Mouse (Mus musculus) lung, postnatal 0 days (tissue): ENCODE measurements around the gene Egfl7. TPM values are rescaled to one million over a fixed set of nuclear protein-coding genes. Genes with fewer than 3 reads are reported as not detected.

Experiments
- ATAC-seq: fragments of 200-750 bp; cut with Nextera tagmentation; 2 replicates; pipeline ENCODE4 v1.8.0; 2017; ENCODE audit warnings: moderate library complexity
- DNase-seq: peaks from one replicate; pipeline ENCODE4 v3.0.0-alpha.2; 2016; ENCODE audit warnings: low spot score
- H3K27ac ChIP-seq: fragments of 300-500 bp; sonication (generic); 2 replicates; pipeline ENCODE4 v1.5.1; 2014; ENCODE audit warnings: antibody characterized with exemption, mild to moderate bottlenecking, low read length, mixed read lengths
- H3K27me3 ChIP-seq: fragments of 300-500 bp; sonication (generic); replicated peaks from 2 replicates; pipeline ENCODE4 v1.6.1; 2014; ENCODE audit warnings: low read length, mixed read lengths; ENCODE audit not compliant: insufficient read depth
- H3K36me3 ChIP-seq: fragments of 300-500 bp; sonication (generic); 2 replicates; pipeline ENCODE4 v1.6.1; 2014; ENCODE audit warnings: low read length, mixed read lengths; ENCODE audit not compliant: insufficient read depth
- H3K4me1 ChIP-seq: fragments of 300-500 bp; sonication (generic); 2 replicates; pipeline ENCODE4 v1.6.1; 2014; ENCODE audit warnings: antibody characterized with exemption, low read depth, low read length, mixed read lengths; ENCODE audit not compliant: insufficient read depth
- H3K4me2 ChIP-seq: fragments of 300-500 bp; sonication (generic); replicated peaks from 2 replicates; pipeline ENCODE4 v1.6.1; 2014; ENCODE audit warnings: low read depth, mild to moderate bottlenecking, low read length, moderate library complexity, mixed read lengths
- H3K4me3 ChIP-seq: fragments of 300-500 bp; sonication (generic); 2 replicates; pipeline ENCODE4 v1.5.1; 2014; ENCODE audit warnings: low read depth, low read length
- H3K9ac ChIP-seq: fragments of 300-500 bp; sonication (generic); replicated peaks from 2 replicates; pipeline ENCODE4 v1.6.1; 2014; ENCODE audit warnings: low read depth, mild to moderate bottlenecking
- H3K9me3 ChIP-seq: fragments of 300-500 bp; sonication (generic); 2 replicates; pipeline ENCODE4 v1.6.1; 2016; ENCODE audit warnings: low read length, mixed read lengths
- CTCF ChIP-seq: IDR thresholded peaks from 2 replicates; pipeline ENCODE4 v1.5.1; 2016; ENCODE audit warnings: antibody characterized with exemption, mild to moderate bottlenecking
- EP300 ChIP-seq: IDR thresholded peaks from 2 replicates; pipeline ENCODE4 v1.6.1; 2016; ENCODE audit warnings: antibody characterized with exemption, mild to moderate bottlenecking, control low read depth
- WGBS: fragments of 180-500 bp; shearing (Covaris S2); extraction: QIAGEN DNeasy Blood & Tissue Kit; methylation state at CpG from one replicate; pipeline ENCODE4 v1.1.7; 2014; 5-methylcytosine and 5-hydroxymethylcytosine counted together
- polyA plus RNA-seq: library from polyadenylated mRNA; unstranded; fragments of >200 nt; fragmentation: Nextera tagmentation; extraction: Ambion mirVana; gene quantifications from 2 replicates; pipeline ENCODE4 v1.2.1, GENCODE M21; 2015

The Egfl7 gene
- 412 and 467 TPM in 2 replicates for polyA plus RNA-seq

GRCm38 (mm10) chr2:26579714-26580113 is at the start of gene Egfl7:
Egfl7 (plus strand) TSS chr2:26580014.
- Histone ChIP-seq H3K27ac (peak within 1 kb of the TSS; percentile 92), H3K27me3 (no peaks in the 10 kb centered on the region), H3K4me2 (no peak within 1 kb of the TSS), H3K9ac (no peak within 1 kb of the TSS), H3K9me3 (no peaks in the 10 kb centered on the region), H3K4me1 (peaks cover 10% of the 10 kb centered on the region), H3K4me3 (no peak within 1 kb of the TSS), H3K36me3 (no peaks in the 10 kb centered on the region)
- WGBS: 100% methylated on average over 1 of the region's 1 CpGs
- no peak for TF ChIP-seq CTCF
- no peak for TF ChIP-seq EP300
- ATAC-seq (no peak), DNase-seq (no peak)

DNA sequence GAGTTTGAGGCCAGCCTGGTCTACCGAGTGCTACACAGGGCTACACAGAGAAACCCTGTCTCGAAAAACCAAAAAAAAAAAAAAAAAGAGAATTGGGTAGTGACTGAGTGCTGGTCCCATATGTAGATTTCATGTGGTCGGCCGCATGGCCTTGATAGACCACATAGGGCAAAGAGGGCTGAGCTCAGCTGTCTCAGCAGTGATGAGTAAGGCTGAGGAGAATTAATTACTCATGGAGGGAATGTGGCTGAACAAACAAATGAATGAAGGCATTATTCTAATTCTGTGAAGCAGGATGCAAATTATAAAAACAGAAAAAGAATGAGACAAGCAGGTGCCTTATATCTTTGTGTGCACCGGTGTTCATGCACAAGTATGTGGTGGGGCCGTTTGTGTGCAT is 48.0 kb upstream of the Egfl7 start:
- H3K36me3 ChIP-seq: no peaks in the 10 kb centered on the region
- TF ChIP-seq CTCF (no peak), EP300 (no peak)
- 87% methylated on average over 6 of the region's 6 CpGs for WGBS
- H3K4me2 ChIP-seq: no peak overlapping the region
- no peaks in the 10 kb centered on the region for H3K9me3 ChIP-seq
- no peak overlapping the region for H3K9ac ChIP-seq
- no peak for ATAC-seq
- no peak overlapping the region for H3K4me3 ChIP-seq
- no peak for DNase-seq
- peaks cover 7% of the 10 kb centered on the region; the same call in 1 of the 2 replicates for H3K4me1 ChIP-seq
- no peak overlapping the region for H3K27ac ChIP-seq
- no peaks in the 10 kb centered on the region for H3K27me3 ChIP-seq

DNA sequence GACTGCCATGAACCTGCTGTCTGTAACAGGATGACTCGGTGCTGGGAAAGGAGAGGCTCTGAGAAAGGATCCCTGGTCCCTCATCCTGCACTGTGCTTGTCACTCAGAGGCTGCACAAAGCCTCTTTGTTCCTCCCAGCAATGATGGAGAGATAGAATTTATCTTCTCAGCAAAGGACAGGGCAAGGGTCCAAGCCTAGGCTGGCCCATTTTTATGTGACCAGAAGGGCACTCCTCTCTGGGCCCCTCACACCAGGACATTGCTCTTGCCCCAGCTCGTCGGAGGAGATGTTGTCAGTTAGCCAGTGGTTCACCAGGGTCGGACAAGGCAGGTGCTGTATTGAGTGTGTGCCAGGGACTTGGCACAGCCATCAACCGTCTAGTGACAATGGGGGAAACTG is 46.6 kb upstream of the Egfl7 start:
- H3K9ac ChIP-seq: no peak overlapping the region
- WGBS: 27% methylated on average over 5 of the region's 5 CpGs
- DNase-seq (no peak), ATAC-seq (no peak)
- no peaks in the 10 kb centered on the region for H3K9me3 ChIP-seq
- H3K4me3 ChIP-seq: no peak overlapping the region
- H3K4me2 ChIP-seq: no peak overlapping the region
- TF ChIP-seq CTCF (no peak), EP300 (no peak)
- H3K4me1 ChIP-seq: peaks cover 3% of the 10 kb centered on the region; the same call in 1 of the 2 replicates
- H3K27me3 ChIP-seq: no peaks in the 10 kb centered on the region
- H3K36me3 ChIP-seq: no peaks in the 10 kb centered on the region
- no peak overlapping the region for H3K27ac ChIP-seq

DNA sequence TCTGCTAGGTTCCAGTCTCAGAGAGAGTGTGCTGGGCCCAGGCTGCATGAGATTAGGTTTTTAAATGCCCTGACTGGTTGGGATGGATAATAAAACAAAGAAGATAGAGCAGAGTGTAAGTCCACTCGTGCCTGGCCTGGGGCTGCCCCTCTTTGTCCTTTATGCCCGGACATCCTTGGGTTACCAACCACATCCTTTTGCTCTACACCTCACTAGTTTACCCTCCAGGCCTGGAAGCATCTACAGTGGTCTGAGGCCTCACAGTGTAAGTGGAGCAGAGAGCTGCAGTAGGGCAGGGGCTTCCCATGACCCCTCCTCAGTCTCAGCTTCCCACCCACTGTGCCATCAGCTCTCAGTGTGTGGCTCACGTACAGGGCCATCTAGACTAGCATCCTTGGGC is 45.7 kb upstream of the Egfl7 start:
- 73% methylated on average over 3 of the region's 3 CpGs for WGBS
- ATAC-seq (no peak; the same call in 1 of the 2 replicates), DNase-seq (no peak)
- Histone ChIP-seq H3K4me2 (no peak overlapping the region), H3K9me3 (no peaks in the 10 kb centered on the region), H3K4me3 (no peak overlapping the region), H3K9ac (no peak overlapping the region), H3K27me3 (no peaks in the 10 kb centered on the region), H3K27ac (peak overlapping the region; percentile 54), H3K36me3 (no peaks in the 10 kb centered on the region), H3K4me1 (peaks cover 3% of the 10 kb centered on the region; the same call in 1 of the 2 replicates)
- TF ChIP-seq CTCF (no peak), EP300 (no peak)

- H3K9me3 ChIP-seq: no peaks in the 10 kb centered on the region
- peak; percentile 93 for ATAC-seq
- peak overlapping the region; percentile 54 for H3K27ac ChIP-seq
- H3K27me3 ChIP-seq: no peaks in the 10 kb centered on the region
- no peaks in the 10 kb centered on the region for H3K36me3 ChIP-seq
- TF ChIP-seq EP300: no peak
- TF ChIP-seq CTCF: no peak
- no peak overlapping the region for H3K9ac ChIP-seq
- peaks cover 3% of the 10 kb centered on the region; the same call in 1 of the 2 replicates for H3K4me1 ChIP-seq
- H3K4me3 ChIP-seq: no peak overlapping the region
- DNase-seq: peak; percentile 89
- WGBS: 28% methylated on average over 2 of the region's 2 CpGs
- H3K4me2 ChIP-seq: no peak overlapping the region
These were observed 45.2 kb upstream of the Egfl7 start for GRCm38 (mm10) chr2:26534616-26535015.

DNA sequence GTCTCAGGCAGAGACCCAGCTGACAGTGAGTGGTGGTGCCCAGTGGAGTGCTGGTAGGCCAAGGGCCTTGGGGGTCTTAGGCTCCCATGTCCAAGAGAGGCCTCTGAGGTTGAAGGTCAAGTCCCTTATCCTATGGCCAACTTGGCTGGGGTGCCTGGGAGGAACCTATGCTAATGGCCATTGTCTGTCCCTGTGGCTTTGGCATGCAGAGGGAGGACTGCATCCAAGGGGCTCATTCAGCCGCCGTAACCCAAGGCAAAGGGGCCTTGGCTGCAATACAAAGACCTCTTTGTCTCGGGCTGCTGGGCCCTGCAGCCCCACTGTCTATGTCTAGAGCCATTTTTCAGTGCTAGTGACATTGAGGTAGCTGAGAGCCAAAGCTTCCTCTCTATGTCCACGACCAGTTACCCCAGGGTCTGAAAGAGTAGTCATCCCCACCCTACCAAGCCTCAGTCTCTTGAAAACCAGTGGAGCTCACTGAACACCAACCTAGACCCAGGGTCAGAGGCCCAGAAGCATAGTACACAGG is 44.2 kb upstream of the Egfl7 start:
- no peak for TF ChIP-seq EP300
- TF ChIP-seq CTCF: no peak
- ATAC-seq: no peak
- WGBS: 43% methylated on average over 4 of the region's 4 CpGs

DNA sequence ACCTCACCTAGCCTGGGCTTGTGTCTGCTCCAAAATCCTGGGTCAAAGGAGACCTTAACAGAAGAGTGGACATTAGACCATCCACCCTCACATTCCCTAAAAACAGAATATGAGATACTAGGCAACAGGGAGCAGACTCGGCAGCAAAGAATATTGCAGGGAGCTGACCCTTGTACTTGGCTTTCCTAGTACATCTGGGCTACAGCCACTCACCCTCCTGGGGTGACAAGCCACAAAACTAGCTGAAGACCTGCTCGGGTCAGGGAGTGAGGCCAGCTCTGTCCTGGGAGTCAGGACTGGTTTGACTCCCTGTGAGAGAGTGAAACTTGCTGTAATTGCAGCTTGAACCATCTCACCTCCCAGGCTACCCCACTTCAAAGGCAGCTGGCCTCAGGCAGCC is 40.3 kb upstream of the Egfl7 start:
- DNase-seq (no peak), ATAC-seq (no peak)
- Histone ChIP-seq H3K27ac (no peak overlapping the region), H3K9me3 (no peaks in the 10 kb centered on the region), H3K9ac (no peak overlapping the region), H3K4me1 (no peaks in the 10 kb centered on the region; the same call in 1 of the 2 replicates), H3K36me3 (no peaks in the 10 kb centered on the region), H3K4me2 (no peak overlapping the region), H3K27me3 (no peaks in the 10 kb centered on the region), H3K4me3 (no peak overlapping the region)
- 56% methylated on average over 2 of the region's 2 CpGs for WGBS
- no peak for TF ChIP-seq CTCF
- no peak for TF ChIP-seq EP300

More for the DNA sequence above, 44.2 kb upstream of the Egfl7 start:
- Histone ChIP-seq H3K4me1 (peaks cover 3% of the 10 kb centered on the region; the same call in 1 of the 2 replicates), H3K36me3 (no peaks in the 10 kb centered on the region), H3K4me2 (no peak overlapping the region), H3K9ac (no peak overlapping the region), H3K27ac (no peak overlapping the region), H3K4me3 (no peak overlapping the region), H3K9me3 (no peaks in the 10 kb centered on the region), H3K27me3 (no peaks in the 10 kb centered on the region)
- no peak for DNase-seq
